Mouse (Mus musculus) activated CD4-positive, CD25-positive, alpha-beta regulatory T cell (primary cell): ENCODE data around the gene Eif2ak3. TPM values are rescaled to one million over a fixed set of nuclear protein-coding genes. Genes with fewer than 3 reads are reported as not detected.

ENCODE experiments used
- polyA plus RNA-seq, 2 experiments: library from polyadenylated mRNA; unstranded; fragments of 100-300 nt; shearing (Covaris generic); gene quantifications; one replicate each; pipeline ENCODE4 v1.2.1; 2017

The Eif2ak3 gene
- 10 to 100 TPM in 1 of 2 experiments, 1 to 10 TPM in 1; 9.5 to 11.0 TPM for polyA plus RNA-seq

GRCm38 (mm10) chr6:70844002-70844804, at the start of gene Eif2ak3:
TSS of gene Eif2ak3 (plus strand) at chr6:70844515.

GRCm38 (mm10) chr6:70918827-70919226, 74.5 kb downstream of the Eif2ak3 start, which contains the start of gene Tex37:
TSS of gene Tex37 (minus strand) at chr6:70918927.

Other genes with a start within 250 kb of the Eif2ak3 start
- 1 to 10 TPM; 6.0 to 7.5 TPM for gene Rpia, start 52.3 kb upstream of the Eif2ak3 start, polyA plus RNA-seq
- gene Tex37, start 74.4 kb downstream of the Eif2ak3 start, polyA plus RNA-seq: not detected
- gene Foxi3, start 112.0 kb downstream of the Eif2ak3 start, polyA plus RNA-seq: not detected